Mouse (Mus musculus): ENCODE measurements at regions not wholly inside any gene's neighbourhood (a gene's known extent, or its start where the extent isn't known, plus 50 kb on each side); places are given as distances from the start of the nearest gene placed in this dataset.

DNA sequence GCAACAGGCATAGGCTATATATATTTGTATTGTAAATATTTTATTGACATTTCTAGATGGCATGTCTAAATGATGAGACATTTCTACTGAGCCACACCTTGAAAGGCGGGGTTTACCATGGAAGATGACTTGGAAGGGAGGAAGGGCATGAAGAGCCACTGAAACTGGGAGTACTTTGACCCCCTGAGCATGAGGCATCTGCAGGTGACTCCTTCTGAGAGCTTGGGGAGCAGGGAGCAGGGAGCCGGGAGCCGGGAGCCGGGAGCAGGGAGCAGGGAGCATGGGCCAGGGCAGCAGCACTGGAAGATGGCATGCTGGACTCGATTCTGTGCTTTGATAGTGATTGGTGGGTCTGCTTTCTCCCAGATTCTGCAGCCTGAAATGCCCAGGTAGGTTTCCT lies 253.5 kb upstream of the Nr5a2 start:
- H3K4me3 ChIP-seq (ENCODE audit: insufficient read depth in 1 of 2, low read depth in 1 of 2, low read length in 2 of 2, poor library complexity in 1 of 2, severe bottlenecking in 1 of 2): no peak overlapping the region
- no peaks in the 10 kb centered on the region for H3K4me1 ChIP-seq (ENCODE audit: control insufficient read depth in 2 of 2, insufficient read depth in 2 of 2, low read length in 2 of 2, poor library complexity in 1 of 2)
- no peak for DNase-seq (ENCODE audit: low read depth, low spot score)
- H3K9ac ChIP-seq (ENCODE audit: insufficient read depth, low read depth, low read length, poor library complexity, severe bottlenecking): no peak overlapping the region
- no peaks in the 10 kb centered on the region for H3K36me3 ChIP-seq (ENCODE audit: control insufficient read depth, insufficient read depth, low read length, poor library complexity, severe bottlenecking)
- in situ Hi-C loops (cut with MboI; ENCODE audit: low sequenced_read_pairs in 2 of 2, unreplicated experiment in 2 of 2): no loop called here
- TF ChIP-seq ZC3H11A (IDR thresholded peaks at IDR 0.05; ENCODE audit: borderline replicate concordance, low read depth, low read length): no peak
- TF ChIP-seq ZNF384 (IDR thresholded peaks at IDR 0.05; ENCODE audit: low read depth, low read length): no peak
- TF ChIP-seq MAFK (IDR thresholded peaks at IDR 0.05; ENCODE audit: insufficient read depth, low read depth, low read length): no peak
- TF ChIP-seq HCFC1 (IDR thresholded peaks at IDR 0.05; ENCODE audit: borderline replicate concordance, insufficient read depth, low read length): no peak
- no peak for TF ChIP-seq CHD2 (IDR thresholded peaks at IDR 0.05; ENCODE audit: low read depth, low read length)
- H3K9me3 ChIP-seq (ENCODE audit: control insufficient read depth, insufficient read depth, low read depth, low read length): no peaks in the 10 kb centered on the region
- no peak overlapping the region for H3K27ac ChIP-seq (ENCODE audit: insufficient read depth, low read depth, low read length, poor library complexity, severe bottlenecking)

DNA sequence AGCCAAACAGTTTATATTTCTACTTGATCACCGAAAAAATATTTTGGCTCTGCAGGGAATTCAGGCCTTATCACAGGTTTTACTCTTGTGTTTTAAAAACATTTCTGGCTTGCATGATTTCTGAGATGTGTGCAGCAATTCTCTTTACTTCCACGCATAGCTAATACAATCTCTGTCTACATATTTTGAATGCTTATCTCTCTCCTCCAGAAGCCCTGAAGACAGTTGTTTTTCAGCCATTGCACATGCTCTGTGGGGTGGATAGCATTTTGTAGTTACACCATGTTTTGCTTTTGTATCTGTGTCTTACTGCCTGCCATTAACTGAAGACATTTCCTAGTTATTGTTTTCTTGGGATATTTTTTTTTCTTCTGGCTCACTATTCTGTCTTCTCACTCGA lies 252.6 kb upstream of the Nr5a2 start:
- H3K4me3 ChIP-seq (ENCODE audit: insufficient read depth in 1 of 2, low read depth in 1 of 2, low read length in 2 of 2, poor library complexity in 1 of 2, severe bottlenecking in 1 of 2): no peak overlapping the region
- in situ Hi-C loops (cut with MboI; ENCODE audit: low sequenced_read_pairs in 2 of 2, unreplicated experiment in 2 of 2): no loop called here
- no peaks in the 10 kb centered on the region for H3K4me1 ChIP-seq (ENCODE audit: control insufficient read depth in 2 of 2, insufficient read depth in 2 of 2, low read length in 2 of 2, poor library complexity in 1 of 2)
- H3K9ac ChIP-seq (ENCODE audit: insufficient read depth, low read depth, low read length, poor library complexity, severe bottlenecking): no peak overlapping the region
- DNase-seq (ENCODE audit: low read depth, low spot score): no peak
- H3K27ac ChIP-seq (ENCODE audit: insufficient read depth, low read depth, low read length, poor library complexity, severe bottlenecking): no peak overlapping the region
- H3K9me3 ChIP-seq (ENCODE audit: control insufficient read depth, insufficient read depth, low read depth, low read length): no peaks in the 10 kb centered on the region
- H3K36me3 ChIP-seq (ENCODE audit: control insufficient read depth, insufficient read depth, low read length, poor library complexity, severe bottlenecking): no peaks in the 10 kb centered on the region
- TF ChIP-seq CHD2 (IDR thresholded peaks at IDR 0.05; ENCODE audit: low read depth, low read length): no peak
- no peak for TF ChIP-seq ZNF384 (IDR thresholded peaks at IDR 0.05; ENCODE audit: low read depth, low read length)
- no peak for TF ChIP-seq MAFK (IDR thresholded peaks at IDR 0.05; ENCODE audit: insufficient read depth, low read depth, low read length)
- no peak for TF ChIP-seq HCFC1 (IDR thresholded peaks at IDR 0.05; ENCODE audit: borderline replicate concordance, insufficient read depth, low read length)
- TF ChIP-seq ZC3H11A (IDR thresholded peaks at IDR 0.05; ENCODE audit: borderline replicate concordance, low read depth, low read length): no peak

DNA sequence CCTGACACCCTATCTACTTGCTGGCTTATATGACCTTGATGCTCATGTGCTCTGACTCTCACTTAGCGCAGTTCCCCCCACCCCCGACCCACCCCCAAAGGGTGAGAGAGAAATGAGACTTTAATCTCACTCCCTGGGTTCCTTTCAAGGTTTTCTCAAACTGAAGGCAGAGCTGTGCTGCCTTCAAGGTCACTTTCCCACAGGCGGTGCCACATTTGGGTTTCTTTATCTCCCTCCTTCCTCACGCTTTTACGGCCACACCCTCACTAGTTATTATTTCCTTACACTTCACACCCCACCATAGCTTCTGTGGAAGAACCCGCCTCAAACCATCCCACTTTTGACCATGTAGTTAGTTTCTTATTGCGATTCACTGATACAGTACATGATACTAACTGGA lies 244.1 kb upstream of the Nr5a2 start:
- Histone ChIP-seq H3K27ac (ENCODE audit: insufficient read depth, low read depth, low read length, poor library complexity, severe bottlenecking) (no peak overlapping the region), H3K9me3 (ENCODE audit: control insufficient read depth, insufficient read depth, low read depth, low read length) (no peaks in the 10 kb centered on the region), H3K4me3 (ENCODE audit: insufficient read depth in 1 of 2, low read depth in 1 of 2, low read length in 2 of 2, poor library complexity in 1 of 2, severe bottlenecking in 1 of 2) (no peak overlapping the region), H3K9ac (ENCODE audit: insufficient read depth, low read depth, low read length, poor library complexity, severe bottlenecking) (no peak overlapping the region), H3K36me3 (ENCODE audit: control insufficient read depth, insufficient read depth, low read length, poor library complexity, severe bottlenecking) (no peaks in the 10 kb centered on the region), H3K4me1 (ENCODE audit: control insufficient read depth in 2 of 2, insufficient read depth in 2 of 2, low read length in 2 of 2, poor library complexity in 1 of 2) (peaks cover 0 to 3% of the 10 kb centered on the region in 2 experiments; a peak in 1 of 4 replicates)
- in situ Hi-C loops (cut with MboI; ENCODE audit: low sequenced_read_pairs in 2 of 2, unreplicated experiment in 2 of 2): no loop called here
- no peak for DNase-seq (ENCODE audit: low read depth, low spot score)
- TF ChIP-seq CHD2 (IDR thresholded peaks at IDR 0.05; ENCODE audit: low read depth, low read length): no peak
- no peak for TF ChIP-seq ZC3H11A (IDR thresholded peaks at IDR 0.05; ENCODE audit: borderline replicate concordance, low read depth, low read length)
- no peak for TF ChIP-seq ZNF384 (IDR thresholded peaks at IDR 0.05; ENCODE audit: low read depth, low read length)
- no peak for TF ChIP-seq HCFC1 (IDR thresholded peaks at IDR 0.05; ENCODE audit: borderline replicate concordance, insufficient read depth, low read length)
- TF ChIP-seq MAFK (IDR thresholded peaks at IDR 0.05; ENCODE audit: insufficient read depth, low read depth, low read length): no peak

DNA sequence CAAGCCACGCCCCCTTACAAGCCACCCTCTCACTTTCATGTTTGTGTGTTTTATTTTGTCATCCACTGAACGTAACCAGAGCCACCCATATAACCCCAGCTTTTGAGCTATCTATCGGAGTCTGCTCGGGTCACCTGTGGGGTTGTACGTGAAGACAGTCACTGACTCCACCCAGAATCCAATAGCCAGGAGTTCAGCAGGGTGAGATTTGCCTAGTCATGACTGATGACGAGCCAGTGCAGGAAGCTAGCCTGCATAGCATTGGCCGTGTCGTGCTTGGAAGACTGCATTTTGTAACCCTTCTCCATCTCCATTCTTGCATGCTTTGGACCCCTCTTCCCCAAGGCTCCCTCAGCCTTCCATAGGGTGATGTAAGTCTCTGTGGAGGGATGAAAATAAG lies 243.3 kb upstream of the Nr5a2 start:
- H3K4me3 ChIP-seq (ENCODE audit: insufficient read depth in 1 of 2, low read depth in 1 of 2, low read length in 2 of 2, poor library complexity in 1 of 2, severe bottlenecking in 1 of 2): no peak overlapping the region

DNA sequence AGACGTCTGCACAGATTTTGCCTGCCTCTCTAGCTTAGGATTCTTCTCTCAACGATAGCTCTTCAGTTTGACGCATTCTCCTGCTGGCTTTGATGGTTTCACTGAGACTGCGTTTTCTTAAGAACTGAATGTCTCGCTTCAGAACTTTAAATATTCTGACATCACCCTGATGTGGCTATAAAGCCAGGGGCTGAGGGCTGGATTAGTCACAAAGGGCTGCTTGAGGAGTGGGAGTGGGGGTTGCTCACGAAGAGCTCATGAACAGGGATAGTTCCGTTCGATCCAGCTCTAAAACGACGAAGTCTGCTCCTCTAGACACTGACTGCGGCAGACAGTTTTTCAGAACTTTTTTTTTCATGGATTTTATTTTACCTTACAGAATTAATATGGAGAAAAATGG lies 240.7 kb upstream of the Nr5a2 start:
- TF ChIP-seq CHD2 (IDR thresholded peaks at IDR 0.05; ENCODE audit: low read depth, low read length): no peak
- no peak for TF ChIP-seq MAFK (IDR thresholded peaks at IDR 0.05; ENCODE audit: insufficient read depth, low read depth, low read length)
- no peak for TF ChIP-seq HCFC1 (IDR thresholded peaks at IDR 0.05; ENCODE audit: borderline replicate concordance, insufficient read depth, low read length)
- no peak for TF ChIP-seq ZNF384 (IDR thresholded peaks at IDR 0.05; ENCODE audit: low read depth, low read length)
- no peak for TF ChIP-seq ZC3H11A (IDR thresholded peaks at IDR 0.05; ENCODE audit: borderline replicate concordance, low read depth, low read length)
- DNase-seq (ENCODE audit: low read depth, low spot score): no peak
- Histone ChIP-seq H3K9ac (ENCODE audit: insufficient read depth, low read depth, low read length, poor library complexity, severe bottlenecking) (no peak overlapping the region), H3K36me3 (ENCODE audit: control insufficient read depth, insufficient read depth, low read length, poor library complexity, severe bottlenecking) (no peaks in the 10 kb centered on the region), H3K9me3 (ENCODE audit: control insufficient read depth, insufficient read depth, low read depth, low read length) (no peaks in the 10 kb centered on the region), H3K4me3 (ENCODE audit: insufficient read depth in 1 of 2, low read depth in 1 of 2, low read length in 2 of 2, poor library complexity in 1 of 2, severe bottlenecking in 1 of 2) (no peak overlapping the region), H3K4me1 (ENCODE audit: control insufficient read depth in 2 of 2, insufficient read depth in 2 of 2, low read length in 2 of 2, poor library complexity in 1 of 2) (peaks cover 0 to 3% of the 10 kb centered on the region in 2 experiments; a peak in 1 of 4 replicates), H3K27ac (ENCODE audit: insufficient read depth, low read depth, low read length, poor library complexity, severe bottlenecking) (no peak overlapping the region)
- in situ Hi-C loops (cut with MboI; ENCODE audit: low sequenced_read_pairs in 2 of 2, unreplicated experiment in 2 of 2): no loop called here

More for the DNA sequence above, 243.3 kb upstream of the Nr5a2 start:
- in situ Hi-C loops (cut with MboI; ENCODE audit: low sequenced_read_pairs in 2 of 2, unreplicated experiment in 2 of 2): no loop called here
- H3K9me3 ChIP-seq (ENCODE audit: control insufficient read depth, insufficient read depth, low read depth, low read length): no peaks in the 10 kb centered on the region
- no peaks in the 10 kb centered on the region for H3K36me3 ChIP-seq (ENCODE audit: control insufficient read depth, insufficient read depth, low read length, poor library complexity, severe bottlenecking)
- H3K9ac ChIP-seq (ENCODE audit: insufficient read depth, low read depth, low read length, poor library complexity, severe bottlenecking): no peak overlapping the region
- peaks cover 0 to 3% of the 10 kb centered on the region in 2 experiments; a peak in 1 of 4 replicates for H3K4me1 ChIP-seq (ENCODE audit: control insufficient read depth in 2 of 2, insufficient read depth in 2 of 2, low read length in 2 of 2, poor library complexity in 1 of 2)
- TF ChIP-seq CHD2 (IDR thresholded peaks at IDR 0.05; ENCODE audit: low read depth, low read length) (no peak), HCFC1 (IDR thresholded peaks at IDR 0.05; ENCODE audit: borderline replicate concordance, insufficient read depth, low read length) (no peak), ZNF384 (IDR thresholded peaks at IDR 0.05; ENCODE audit: low read depth, low read length) (no peak), MAFK (IDR thresholded peaks at IDR 0.05; ENCODE audit: insufficient read depth, low read depth, low read length) (peak; percentile 67), ZC3H11A (IDR thresholded peaks at IDR 0.05; ENCODE audit: borderline replicate concordance, low read depth, low read length) (no peak)
- DNase-seq (ENCODE audit: low read depth, low spot score): no peak
- no peak overlapping the region for H3K27ac ChIP-seq (ENCODE audit: insufficient read depth, low read depth, low read length, poor library complexity, severe bottlenecking)

Measured in ES-E14 (cell line).